Mouse (Mus musculus) adrenal gland, adult 18-20 months (tissue): Measurements from ENCODE around the gene Ston1. TPM values are rescaled to one million over a fixed set of nuclear protein-coding genes. Genes with fewer than 3 reads are reported as not detected.

ENCODE experiments used
- DNase-seq, 2 experiments: peaks; one replicate each; pipeline ENCODE4 v3.0.0; 2021 to 2022; ENCODE audit warnings: low spot score in 2 of 2
- total RNA-seq, 2 experiments: library from RNA; stranded (reverse); gene quantifications; 1 replicate in 1 of 2; 2 replicates in 1 of 2; pipeline ENCODE4 v1.2.3; 2021

The Ston1 gene
- total RNA-seq, 2 experiments from 2014 or later = 28.3 to 32.3 TPM

GRCm38 (mm10) chr17:88669921-88670320 lies 72.4 kb downstream of the Ston1 start:
- DNase-seq = no peak

- no peak for DNase-seq
Measured at GRCm38 (mm10) chr17:88670800-88671199, 73.3 kb downstream of the Ston1 start.

GRCm38 (mm10) chr17:88675310-88676309 lies 78.1 kb downstream of the Ston1 start:
- no peak for DNase-seq

GRCm38 (mm10) chr17:88688226-88688625 lies 90.7 kb downstream of the Ston1 start:
- no peak for DNase-seq

- DNase-seq = no peak
Measured at GRCm38 (mm10) chr17:88696656-88697333, 99.3 kb downstream of the Ston1 start.

GRCm38 (mm10) chr17:88700901-88701300 lies 103.4 kb downstream of the Ston1 start:
- no peak for DNase-seq

- no peak for DNase-seq
Measured at GRCm38 (mm10) chr17:88702345-88702744, 104.9 kb downstream of the Ston1 start.

- no peak for DNase-seq
Measured at GRCm38 (mm10) chr17:88703112-88703511, 105.6 kb downstream of the Ston1 start.

- no peak for DNase-seq
Measured at GRCm38 (mm10) chr17:88706231-88706649, 108.8 kb downstream of the Ston1 start.

Other genes with a start within 250 kb of the Ston1 start
- 10 to 100 TPM; 19.0 to 20.9 TPM for gene Foxn2, start 157.0 kb upstream of the Ston1 start, total RNA-seq
- gene Ppp1r21, start 67.6 kb upstream of the Ston1 start, total RNA-seq = 10 to 100 TPM; 40.0 to 48.9 TPM
- not detected for gene Gtf2a1l, start 71.0 kb downstream of the Ston1 start, total RNA-seq
- gene Lhcgr, start 194.3 kb downstream of the Ston1 start, total RNA-seq = under 1 TPM in 1 of 2 experiments, not detected in 1; 0.07 TPM